Mouse (Mus musculus): ENCODE results near the gene Retreg3. TPM values are rescaled to one million over a fixed set of nuclear protein-coding genes. Genes with fewer than 3 reads are reported as not detected.

Gene Retreg3
- total and polyA plus RNA-seq, 2 experiments from 2014 or later, result 24.7 to 56.8 TPM

DNA sequence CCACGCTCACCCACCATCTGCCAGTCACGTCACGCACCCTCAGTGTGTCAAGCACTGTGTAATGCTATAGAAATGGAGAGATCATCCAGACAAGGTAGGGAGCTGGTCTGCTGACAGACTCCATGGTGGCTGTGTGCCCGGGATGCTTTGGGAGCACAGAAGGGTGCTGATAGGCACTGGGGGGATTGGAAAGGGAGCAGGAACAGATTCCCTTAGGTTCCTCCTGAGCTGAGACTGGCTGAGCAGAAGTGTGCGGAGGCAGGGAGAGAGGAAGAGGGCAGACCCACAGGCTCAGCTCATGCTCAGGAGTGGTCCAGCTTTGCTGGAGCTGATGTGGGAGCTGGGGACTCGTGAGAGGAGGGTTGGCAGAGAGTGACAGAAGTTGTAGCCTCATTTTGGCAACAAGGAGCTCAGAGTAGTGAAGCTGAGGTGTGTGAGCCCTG is 68.6 kb downstream of the Retreg3 start:
- no peak for TF ChIP-seq CTCF (IDR thresholded peaks at IDR 0.05; ENCODE audit: low read depth)
- no peaks in the 10 kb centered on the region for H3K9me3 ChIP-seq (ENCODE audit: low read length)
- DNase-seq (ENCODE audit: low spot score), result no peak
- H3K9ac ChIP-seq (replicated peaks; ENCODE audit: low read length), result no peak overlapping the region
- ATAC-seq, result no peak
- peaks cover 71% of the 10 kb centered on the region for H3K36me3 ChIP-seq (ENCODE audit: insufficient read depth, low read length)
- no peaks in the 10 kb centered on the region for H3K4me1 ChIP-seq (ENCODE audit: insufficient read depth, low read length)
- 78% methylated on average over 6 of the region's 6 CpGs for WGBS
- H3K27ac ChIP-seq, result no peak overlapping the region
- H3K27me3 ChIP-seq (ENCODE audit: insufficient read depth, low read length), result no peaks in the 10 kb centered on the region
- no peak overlapping the region for H3K4me2 ChIP-seq (ENCODE audit: low read depth, low read length)
- H3K4me3 ChIP-seq (ENCODE audit: low read length), result no peak overlapping the region

GRCm38 (mm10) chr11:101050359-101050758 is 69.3 kb downstream of the Retreg3 start:
- no peak overlapping the region for H3K4me2 ChIP-seq (ENCODE audit: low read depth, low read length)
- DNase-seq (ENCODE audit: low spot score) (no peak), ATAC-seq (no peak)
- H3K4me3 ChIP-seq (ENCODE audit: low read length), result no peak overlapping the region
- WGBS, result 73% methylated on average over 9 of the region's 9 CpGs
- H3K27me3 ChIP-seq (ENCODE audit: insufficient read depth, low read length), result no peaks in the 10 kb centered on the region
- TF ChIP-seq CTCF (IDR thresholded peaks at IDR 0.05; ENCODE audit: low read depth), result no peak
- no peaks in the 10 kb centered on the region for H3K9me3 ChIP-seq (ENCODE audit: low read length)
- H3K27ac ChIP-seq, result no peak overlapping the region
- H3K9ac ChIP-seq (replicated peaks; ENCODE audit: low read length), result no peak overlapping the region
- H3K4me1 ChIP-seq (ENCODE audit: insufficient read depth, low read length), result no peaks in the 10 kb centered on the region
- peaks cover 71% of the 10 kb centered on the region for H3K36me3 ChIP-seq (ENCODE audit: insufficient read depth, low read length)

- WGBS, result 77% methylated on average over 3 of the region's 3 CpGs
- TF ChIP-seq CTCF (IDR thresholded peaks at IDR 0.05; ENCODE audit: low read depth), result no peak
- H3K27ac ChIP-seq, result no peak overlapping the region
- ATAC-seq (no peak), DNase-seq (ENCODE audit: low spot score) (no peak)
- H3K27me3 ChIP-seq (ENCODE audit: insufficient read depth, low read length), result no peaks in the 10 kb centered on the region
- no peak overlapping the region for H3K4me3 ChIP-seq (ENCODE audit: low read length)
- no peak overlapping the region for H3K9ac ChIP-seq (replicated peaks; ENCODE audit: low read length)
- H3K4me1 ChIP-seq (ENCODE audit: insufficient read depth, low read length), result no peaks in the 10 kb centered on the region
- H3K36me3 ChIP-seq (ENCODE audit: insufficient read depth, low read length), result peaks cover 85% of the 10 kb centered on the region
- H3K9me3 ChIP-seq (ENCODE audit: low read length), result no peaks in the 10 kb centered on the region
- H3K4me2 ChIP-seq (ENCODE audit: low read depth, low read length), result no peak overlapping the region
Observed at GRCm38 (mm10) chr11:101047502-101047901, 72.2 kb downstream of the Retreg3 start.

DNA sequence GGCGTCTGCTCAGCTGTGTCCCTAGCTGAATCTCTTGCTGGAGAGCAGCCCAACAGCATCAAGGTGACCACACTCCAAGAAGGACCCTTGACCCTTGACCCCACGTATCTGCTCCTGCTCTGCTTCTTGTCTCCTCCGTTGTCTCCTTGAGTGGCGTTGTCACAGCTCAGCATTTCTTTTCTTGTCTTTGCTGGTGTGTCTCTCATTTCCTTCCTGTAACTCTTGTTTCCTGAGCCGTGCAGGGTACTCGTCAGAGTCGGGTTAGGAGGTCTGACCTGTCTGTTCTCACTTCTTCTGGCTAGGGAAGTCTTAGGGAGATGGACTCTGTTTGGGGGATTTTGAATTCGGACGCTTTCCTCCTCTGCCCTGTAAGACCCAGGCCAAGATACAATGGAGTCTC is 73.3 kb downstream of the Retreg3 start:
- Histone ChIP-seq H3K4me2 (ENCODE audit: low read depth, low read length) (no peak overlapping the region), H3K36me3 (ENCODE audit: insufficient read depth, low read length) (peaks cover 88% of the 10 kb centered on the region), H3K27me3 (ENCODE audit: insufficient read depth, low read length) (no peaks in the 10 kb centered on the region), H3K4me1 (ENCODE audit: insufficient read depth, low read length) (no peaks in the 10 kb centered on the region), H3K9me3 (ENCODE audit: low read length) (no peaks in the 10 kb centered on the region), H3K4me3 (ENCODE audit: low read length) (no peak overlapping the region), H3K27ac (no peak overlapping the region), H3K9ac (replicated peaks; ENCODE audit: low read length) (no peak overlapping the region)
- ATAC-seq (no peak), DNase-seq (ENCODE audit: low spot score) (no peak)
- no peak for TF ChIP-seq CTCF (IDR thresholded peaks at IDR 0.05; ENCODE audit: low read depth)
- 63% methylated on average over 9 of the region's 9 CpGs for WGBS

Small RNA genes lying within 50 kb of the gene (microRNA-seq; reads per million reads assigned to microRNA genes)
- gene Gm27626, result 0 reads per million in 2 experiments

Other genes with a start within 250 kb of the Retreg3 start
- 49.7 and 56.2 TPM in 2 replicates for gene Stat3, start 180.4 kb downstream of the Retreg3 start, total RNA-seq (2014; rRNA removed)
- gene Stat3, start 180.4 kb downstream of the Retreg3 start, polyA plus RNA-seq (2015; fragmentation: Nextera tagmentation; extraction: Ambion mirVana), result 41.4 and 43.4 TPM in 2 replicates
- 19.7 and 26.3 TPM in 2 replicates for gene Cavin1, start 149.0 kb downstream of the Retreg3 start, total RNA-seq (2014; rRNA removed)
- 48.6 and 50.2 TPM in 2 replicates for gene Cavin1, start 149.0 kb downstream of the Retreg3 start, polyA plus RNA-seq (2015; fragmentation: Nextera tagmentation; extraction: Ambion mirVana)
- gene Atp6v0a1, start 110.4 kb downstream of the Retreg3 start, total RNA-seq (2014; rRNA removed), result 213 and 222 TPM in 2 replicates
- 162 and 181 TPM in 2 replicates for gene Atp6v0a1, start 110.4 kb downstream of the Retreg3 start, polyA plus RNA-seq (2015; fragmentation: Nextera tagmentation; extraction: Ambion mirVana)
- 23.1 and 23.8 TPM in 2 replicates for gene Naglu, start 49.9 kb downstream of the Retreg3 start, total RNA-seq (2014; rRNA removed)
- gene Naglu, start 49.9 kb downstream of the Retreg3 start, polyA plus RNA-seq (2015; fragmentation: Nextera tagmentation; extraction: Ambion mirVana), result 15.3 and 17.0 TPM in 2 replicates
- gene Hsd17b1, start 41.5 kb downstream of the Retreg3 start, total RNA-seq (2014; rRNA removed), result 0.16 and 0.22 TPM in 2 replicates
- not detected in 2 replicates for gene Hsd17b1, start 41.5 kb downstream of the Retreg3 start, polyA plus RNA-seq (2015; fragmentation: Nextera tagmentation; extraction: Ambion mirVana)
- gene Coasy, start 37.3 kb downstream of the Retreg3 start, total RNA-seq (2014; rRNA removed), result 45.7 and 53.2 TPM in 2 replicates
- gene Coasy, start 37.3 kb downstream of the Retreg3 start, polyA plus RNA-seq (2015; fragmentation: Nextera tagmentation; extraction: Ambion mirVana), result 34.5 and 35.1 TPM in 2 replicates
- 42.2 and 75.2 TPM in 2 replicates for gene Mlx, start 32.6 kb downstream of the Retreg3 start, total RNA-seq (2014; rRNA removed)
- 58.3 and 61.0 TPM in 2 replicates for gene Mlx, start 32.6 kb downstream of the Retreg3 start, polyA plus RNA-seq (2015; fragmentation: Nextera tagmentation; extraction: Ambion mirVana)
- 2.9 and 5.5 TPM in 2 replicates for gene Psmc3ip, start 24.5 kb downstream of the Retreg3 start, total RNA-seq (2014; rRNA removed)
- gene Psmc3ip, start 24.5 kb downstream of the Retreg3 start, polyA plus RNA-seq (2015; fragmentation: Nextera tagmentation; extraction: Ambion mirVana), result 16.3 and 17.5 TPM in 2 replicates
- 59.3 and 68.3 TPM in 2 replicates for gene Tubg1, start within 50 bp of the Retreg3 start, total RNA-seq (2014; rRNA removed)
- gene Tubg1, start within 50 bp of the Retreg3 start, polyA plus RNA-seq (2015; fragmentation: Nextera tagmentation; extraction: Ambion mirVana), result 71.5 and 72.8 TPM in 2 replicates
- 29.7 and 40.8 TPM in 2 replicates for gene Tubg2, start 36.0 kb upstream of the Retreg3 start, total RNA-seq (2014; rRNA removed)
- 57.7 and 62.8 TPM in 2 replicates for gene Tubg2, start 36.0 kb upstream of the Retreg3 start, polyA plus RNA-seq (2015; fragmentation: Nextera tagmentation; extraction: Ambion mirVana)
- 25.4 and 28.9 TPM in 2 replicates for gene Cntnap1, start 50.6 kb upstream of the Retreg3 start, total RNA-seq (2014; rRNA removed)
- gene Cntnap1, start 50.6 kb upstream of the Retreg3 start, polyA plus RNA-seq (2015; fragmentation: Nextera tagmentation; extraction: Ambion mirVana), result 5.8 and 6.5 TPM in 2 replicates
- gene Plekhh3, start 51.5 kb upstream of the Retreg3 start, total RNA-seq (2014; rRNA removed), result 26.7 and 32.3 TPM in 2 replicates
- gene Plekhh3, start 51.5 kb upstream of the Retreg3 start, polyA plus RNA-seq (2015; fragmentation: Nextera tagmentation; extraction: Ambion mirVana), result 8.8 TPM in 2 replicates
- 0.16 and 0.43 TPM in 2 replicates for gene Ccr10, start 55.5 kb upstream of the Retreg3 start, total RNA-seq (2014; rRNA removed)
- 0.88 and 1.0 TPM in 2 replicates for gene Ccr10, start 55.5 kb upstream of the Retreg3 start, polyA plus RNA-seq (2015; fragmentation: Nextera tagmentation; extraction: Ambion mirVana)
- gene Ezh1, start 106.6 kb upstream of the Retreg3 start, total RNA-seq (2014; rRNA removed), result 26.7 and 27.6 TPM in 2 replicates
- gene Ezh1, start 106.6 kb upstream of the Retreg3 start, polyA plus RNA-seq (2015; fragmentation: Nextera tagmentation; extraction: Ambion mirVana), result 20.1 and 22.2 TPM in 2 replicates
- 66.1 and 72.7 TPM in 2 replicates for gene Ramp2, start 126.1 kb upstream of the Retreg3 start, total RNA-seq (2014; rRNA removed)
- 108 and 111 TPM in 2 replicates for gene Ramp2, start 126.1 kb upstream of the Retreg3 start, polyA plus RNA-seq (2015; fragmentation: Nextera tagmentation; extraction: Ambion mirVana)
- gene Vps25, start 133.8 kb upstream of the Retreg3 start, total RNA-seq (2014; rRNA removed), result 66.1 and 82.1 TPM in 2 replicates
- 134 and 137 TPM in 2 replicates for gene Vps25, start 133.8 kb upstream of the Retreg3 start, polyA plus RNA-seq (2015; fragmentation: Nextera tagmentation; extraction: Ambion mirVana)
- gene Wnk4, start 140.7 kb upstream of the Retreg3 start, total RNA-seq (2014; rRNA removed), result 1.5 and 2.5 TPM in 2 replicates
- 6.5 and 8.0 TPM in 2 replicates for gene Wnk4, start 140.7 kb upstream of the Retreg3 start, polyA plus RNA-seq (2015; fragmentation: Nextera tagmentation; extraction: Ambion mirVana)
- gene Cntd1, start 159.1 kb upstream of the Retreg3 start, total RNA-seq (2014; rRNA removed), result 0.10 TPM in 1 of 2 replicates, not detected in the other
- gene Cntd1, start 159.1 kb upstream of the Retreg3 start, polyA plus RNA-seq (2015; fragmentation: Nextera tagmentation; extraction: Ambion mirVana), result 0.66 and 0.89 TPM in 2 replicates
- gene Coa3, start 159.2 kb upstream of the Retreg3 start, total RNA-seq (2014; rRNA removed), result 146 and 154 TPM in 2 replicates
- gene Coa3, start 159.2 kb upstream of the Retreg3 start, polyA plus RNA-seq (2015; fragmentation: Nextera tagmentation; extraction: Ambion mirVana), result 214 and 225 TPM in 2 replicates
- 71.1 and 95.3 TPM in 2 replicates for gene Becn1, start 182.4 kb upstream of the Retreg3 start, total RNA-seq (2014; rRNA removed)
- 140 and 145 TPM in 2 replicates for gene Becn1, start 182.4 kb upstream of the Retreg3 start, polyA plus RNA-seq (2015; fragmentation: Nextera tagmentation; extraction: Ambion mirVana)
- gene Psme3, start 196.3 kb upstream of the Retreg3 start, total RNA-seq (2014; rRNA removed), result 68.3 and 71.1 TPM in 2 replicates
- 78.2 and 83.9 TPM in 2 replicates for gene Psme3, start 196.3 kb upstream of the Retreg3 start, polyA plus RNA-seq (2015; fragmentation: Nextera tagmentation; extraction: Ambion mirVana)
- gene Aoc2, start 205.2 kb upstream of the Retreg3 start, total RNA-seq (2014; rRNA removed), result 3.8 and 4.1 TPM in 2 replicates
- gene Aoc2, start 205.2 kb upstream of the Retreg3 start, polyA plus RNA-seq (2015; fragmentation: Nextera tagmentation; extraction: Ambion mirVana), result 0.59 and 0.63 TPM in 2 replicates
- 0.36 and 0.47 TPM in 2 replicates for gene Aoc3, start 210.7 kb upstream of the Retreg3 start, total RNA-seq (2014; rRNA removed)
- 0.10 and 0.16 TPM in 2 replicates for gene Aoc3, start 210.7 kb upstream of the Retreg3 start, polyA plus RNA-seq (2015; fragmentation: Nextera tagmentation; extraction: Ambion mirVana)
- 0.26 TPM in 1 of 2 replicates, not detected in the other for gene G6pc, start 247.7 kb upstream of the Retreg3 start, total RNA-seq (2014; rRNA removed)
- not detected in 2 replicates for gene G6pc, start 247.7 kb upstream of the Retreg3 start, polyA plus RNA-seq (2015; fragmentation: Nextera tagmentation; extraction: Ambion mirVana)

All from hindbrain, postnatal 0 days (tissue).